Mouse (Mus musculus): ENCODE results near the gene Psmc6.

DNA sequence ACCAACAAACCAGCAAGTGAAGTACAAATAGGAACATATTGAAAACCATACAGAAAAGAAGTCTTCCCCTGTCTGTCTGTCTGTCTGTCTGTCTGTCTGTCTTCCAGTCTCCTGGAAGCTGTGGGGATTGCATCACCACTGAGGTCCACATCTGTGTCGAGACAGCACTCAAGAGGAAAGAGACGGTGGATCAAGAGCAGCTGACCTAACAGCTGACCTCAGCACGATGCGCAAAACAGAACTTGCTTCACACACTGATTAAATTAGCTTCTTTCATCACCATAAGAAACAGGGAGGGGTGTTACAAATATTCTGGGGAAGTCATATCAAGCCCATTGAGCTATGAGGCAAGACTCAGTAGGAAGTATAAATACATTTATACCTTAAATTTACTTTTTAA lies 38.0 kb upstream of the Psmc6 start:
- no peak for TF ChIP-seq TBP (conservative IDR thresholded peaks at IDR 0.05; ENCODE audit: low read depth, low read length)
- TF ChIP-seq POLR2A (IDR thresholded peaks at IDR 0.05; ENCODE audit: low read depth, low read length), result no peak
- no peak for TF ChIP-seq ZNF384 (IDR thresholded peaks at IDR 0.05; ENCODE audit: low read depth, low read length)
- TF ChIP-seq MAZ (IDR thresholded peaks at IDR 0.05; ENCODE audit: low read depth, low read length), result no peak
- TF ChIP-seq CTCF (conservative IDR thresholded peaks at IDR 0.05 in 1 of 2, IDR thresholded peaks at IDR 0.05 in 1 of 2; ENCODE audit: low read depth in 2 of 2, low read length in 2 of 2), result no peak
- TF ChIP-seq EP300 (IDR thresholded peaks at IDR 0.05; ENCODE audit: low read length), result no peak
- TF ChIP-seq USF2 (conservative IDR thresholded peaks at IDR 0.05; ENCODE audit: low read depth, low read length), result no peak
- no peak for TF ChIP-seq PAX5 (IDR thresholded peaks at IDR 0.05; ENCODE audit: low read length)
- TF ChIP-seq SMC3 (IDR thresholded peaks at IDR 0.05; ENCODE audit: low read depth, low read length), result no peak

Measured in CH12.LX (cell line).